Mouse (Mus musculus) midbrain, embryonic 12.5 days (tissue): ENCODE measurements around the gene Arid5b. TPM values are rescaled to one million over a fixed set of nuclear protein-coding genes. Genes with fewer than 3 reads are reported as not detected.

Source experiments
- ATAC-seq: fragments of 200-750 bp; cut with Nextera tagmentation; 2 replicates; pipeline ENCODE4 v1.8.0; 2017; ENCODE audit warnings: low read depth, moderate TSS enrichment, moderate library complexity; ENCODE audit not compliant: low FRiP score
- H3K27ac ChIP-seq: fragments of 300-500 bp; sonication (generic); replicated peaks from 2 replicates; pipeline ENCODE4 v1.5.1; 2016; ENCODE audit warnings: mild to moderate bottlenecking
- H3K27me3 ChIP-seq: fragments of 300-500 bp; sonication (generic); 2 replicates; pipeline ENCODE4 v1.6.1; 2016; ENCODE audit warnings: mild to moderate bottlenecking
- H3K36me3 ChIP-seq: fragments of 300-500 bp; sonication (generic); 2 replicates; pipeline ENCODE4 v1.6.1; 2016
- H3K4me1 ChIP-seq: fragments of 300-500 bp; sonication (generic); 2 replicates; pipeline ENCODE4 v1.6.1; 2016
- H3K4me2 ChIP-seq: fragments of 300-500 bp; sonication (generic); replicated peaks from 2 replicates; pipeline ENCODE4 v1.6.1; 2016; ENCODE audit warnings: mild to moderate bottlenecking, moderate library complexity
- H3K4me3 ChIP-seq: fragments of 300-500 bp; sonication (generic); 2 replicates; pipeline ENCODE4 v1.5.1; 2016; ENCODE audit warnings: mild to moderate bottlenecking
- H3K9ac ChIP-seq: fragments of 300-500 bp; sonication (generic); replicated peaks from 2 replicates; pipeline ENCODE4 v1.6.1; 2016; ENCODE audit warnings: mild to moderate bottlenecking, moderate library complexity
- H3K9me3 ChIP-seq: fragments of 300-500 bp; sonication (generic); 2 replicates; pipeline ENCODE4 v1.6.1; 2016; ENCODE audit warnings: mild to moderate bottlenecking
- WGBS: fragments of 180-500 bp; shearing (Covaris S2); methylation state at CpG from one replicate; pipeline ENCODE4 v1.1.7; 2016; 5-methylcytosine and 5-hydroxymethylcytosine counted together
- polyA plus RNA-seq: library from polyadenylated mRNA; unstranded; fragments of >200 nt; fragmentation: Nextera tagmentation; extraction: Ambion mirVana; gene quantifications from 2 replicates; pipeline ENCODE4 v1.2.1, GENCODE M21; 2016

Arid5b gene
- polyA plus RNA-seq, 1 experiment from 2014 or later, result 20.7 TPM

GRCm38 (mm10) chr10:68081712-68082111 is 196.8 kb downstream of the Arid5b start:
- Histone ChIP-seq H3K4me3 (no peak overlapping the region), H3K9ac (no peak overlapping the region), H3K9me3 (no peaks in the 10 kb centered on the region), H3K4me1 (no peaks in the 10 kb centered on the region), H3K27ac (no peak overlapping the region), H3K36me3 (no peaks in the 10 kb centered on the region), H3K27me3 (no peaks in the 10 kb centered on the region), H3K4me2 (no peak overlapping the region)
- ATAC-seq, result no peak
- 76% methylated on average over 6 of the region's 6 CpGs for WGBS

GRCm38 (mm10) chr10:68079910-68080670 is 198.4 kb downstream of the Arid5b start:
- H3K4me1 ChIP-seq, result no peaks in the 10 kb centered on the region
- no peak for ATAC-seq
- no peaks in the 10 kb centered on the region for H3K9me3 ChIP-seq
- H3K36me3 ChIP-seq, result no peaks in the 10 kb centered on the region
- no peak overlapping the region for H3K9ac ChIP-seq
- H3K4me2 ChIP-seq, result no peak overlapping the region
- no peaks in the 10 kb centered on the region for H3K27me3 ChIP-seq
- 89% methylated on average over 10 of the region's 10 CpGs for WGBS
- no peak overlapping the region for H3K4me3 ChIP-seq
- H3K27ac ChIP-seq, result no peak overlapping the region

GRCm38 (mm10) chr10:68078708-68079107 is 199.8 kb downstream of the Arid5b start:
- Histone ChIP-seq H3K36me3 (no peaks in the 10 kb centered on the region), H3K9me3 (no peaks in the 10 kb centered on the region), H3K4me2 (no peak overlapping the region), H3K4me3 (no peak overlapping the region), H3K27me3 (no peaks in the 10 kb centered on the region), H3K4me1 (no peaks in the 10 kb centered on the region), H3K27ac (no peak overlapping the region), H3K9ac (no peak overlapping the region)
- ATAC-seq, result no peak
- WGBS, result 90% methylated on average over 3 of the region's 3 CpGs

GRCm38 (mm10) chr10:68075181-68075580 is 203.4 kb downstream of the Arid5b start:
- Histone ChIP-seq H3K9me3 (no peaks in the 10 kb centered on the region), H3K27me3 (no peaks in the 10 kb centered on the region), H3K4me1 (no peaks in the 10 kb centered on the region), H3K4me3 (no peak overlapping the region), H3K9ac (no peak overlapping the region), H3K27ac (no peak overlapping the region), H3K36me3 (no peaks in the 10 kb centered on the region), H3K4me2 (no peak overlapping the region)
- ATAC-seq, result no peak
- 92% methylated on average over 5 of the region's 5 CpGs for WGBS

GRCm38 (mm10) chr10:68074291-68074690 is 204.2 kb downstream of the Arid5b start:
- no peak overlapping the region for H3K9ac ChIP-seq
- no peak overlapping the region for H3K4me2 ChIP-seq
- H3K27me3 ChIP-seq, result no peaks in the 10 kb centered on the region
- ATAC-seq, result no peak
- H3K4me1 ChIP-seq, result no peaks in the 10 kb centered on the region
- no peaks in the 10 kb centered on the region for H3K36me3 ChIP-seq
- WGBS, result 91% methylated on average over 12 of the region's 12 CpGs
- no peak overlapping the region for H3K27ac ChIP-seq
- no peak overlapping the region for H3K4me3 ChIP-seq
- H3K9me3 ChIP-seq, result no peaks in the 10 kb centered on the region

- Histone ChIP-seq H3K9me3 (no peaks in the 10 kb centered on the region), H3K36me3 (no peaks in the 10 kb centered on the region), H3K27me3 (no peaks in the 10 kb centered on the region), H3K4me3 (no peak overlapping the region), H3K27ac (no peak overlapping the region), H3K4me1 (no peaks in the 10 kb centered on the region), H3K4me2 (no peak overlapping the region), H3K9ac (no peak overlapping the region)
- 91% methylated on average over 4 of the region's 4 CpGs for WGBS
- no peak for ATAC-seq
These were observed 205.9 kb downstream of the Arid5b start for GRCm38 (mm10) chr10:68072626-68073025.

- Histone ChIP-seq H3K27ac (no peak overlapping the region), H3K4me2 (no peak overlapping the region), H3K9me3 (no peaks in the 10 kb centered on the region), H3K27me3 (no peaks in the 10 kb centered on the region), H3K9ac (no peak overlapping the region), H3K4me1 (no peaks in the 10 kb centered on the region), H3K4me3 (no peak overlapping the region), H3K36me3 (no peaks in the 10 kb centered on the region)
- 84% methylated on average over 7 of the region's 7 CpGs for WGBS
- no peak for ATAC-seq
These were observed 207.5 kb downstream of the Arid5b start for GRCm38 (mm10) chr10:68071041-68071440.

GRCm38 (mm10) chr10:68068426-68068825 is 210.1 kb downstream of the Arid5b start:
- Histone ChIP-seq H3K4me3 (no peak overlapping the region), H3K27me3 (no peaks in the 10 kb centered on the region), H3K36me3 (no peaks in the 10 kb centered on the region), H3K27ac (no peak overlapping the region), H3K9me3 (no peaks in the 10 kb centered on the region), H3K4me1 (peaks cover 14% of the 10 kb centered on the region), H3K4me2 (no peak overlapping the region), H3K9ac (no peak overlapping the region)
- WGBS, result 73% methylated on average over 8 of the region's 8 CpGs
- ATAC-seq, result no peak

- ATAC-seq, result no peak
- Histone ChIP-seq H3K36me3 (no peaks in the 10 kb centered on the region), H3K4me2 (no peak overlapping the region), H3K9ac (no peak overlapping the region), H3K4me3 (no peak overlapping the region), H3K9me3 (no peaks in the 10 kb centered on the region), H3K4me1 (peaks cover 14% of the 10 kb centered on the region), H3K27ac (no peak overlapping the region), H3K27me3 (no peaks in the 10 kb centered on the region)
- 83% methylated on average over 5 of the region's 5 CpGs for WGBS
These were observed 210.6 kb downstream of the Arid5b start for GRCm38 (mm10) chr10:68067961-68068360.

GRCm38 (mm10) chr10:68066173-68066572 is 212.4 kb downstream of the Arid5b start:
- Histone ChIP-seq H3K4me1 (peaks cover 16% of the 10 kb centered on the region), H3K9me3 (no peaks in the 10 kb centered on the region), H3K4me2 (no peak overlapping the region), H3K27ac (no peak overlapping the region), H3K27me3 (no peaks in the 10 kb centered on the region), H3K36me3 (no peaks in the 10 kb centered on the region), H3K4me3 (no peak overlapping the region), H3K9ac (no peak overlapping the region)
- 89% methylated on average over 5 of the region's 5 CpGs for WGBS
- ATAC-seq, result no peak

- H3K36me3 ChIP-seq, result no peaks in the 10 kb centered on the region
- no peak overlapping the region for H3K4me2 ChIP-seq
- H3K9ac ChIP-seq, result no peak overlapping the region
- 42% methylated on average over 10 of the region's 10 CpGs for WGBS
- no peaks in the 10 kb centered on the region for H3K27me3 ChIP-seq
- H3K27ac ChIP-seq, result no peak overlapping the region
- peaks cover 22% of the 10 kb centered on the region for H3K4me1 ChIP-seq
- H3K4me3 ChIP-seq, result no peak overlapping the region
- no peak for ATAC-seq
- H3K9me3 ChIP-seq, result no peaks in the 10 kb centered on the region
These were observed 214.0 kb downstream of the Arid5b start for GRCm38 (mm10) chr10:68064571-68064970.

- H3K36me3 ChIP-seq, result no peaks in the 10 kb centered on the region
- no peak for ATAC-seq
- no peaks in the 10 kb centered on the region for H3K27me3 ChIP-seq
- peaks cover 22% of the 10 kb centered on the region for H3K4me1 ChIP-seq
- 0 out of 2 replicates have a peak overlapping the region, but pooled peaks have one; percentile 0 for H3K4me2 ChIP-seq
- 33% methylated on average over 8 of the region's 8 CpGs for WGBS
- no peak overlapping the region for H3K4me3 ChIP-seq
- 0 out of 2 replicates have a peak overlapping the region, but pooled peaks have one; percentile 2 for H3K27ac ChIP-seq
- H3K9ac ChIP-seq, result no peak overlapping the region
- H3K9me3 ChIP-seq, result no peaks in the 10 kb centered on the region
These were observed 214.6 kb downstream of the Arid5b start for GRCm38 (mm10) chr10:68063806-68064545.
